Comparison of ENCODE assay signal across 11 mouse cellular contexts in genomic region chr6:100025531-100025951, GRCm38 (mm10).
A peak's percentile ranks its signal among the peaks of the same experiment; 100 is the strongest.
DNase-seq lines count a peak whose midpoint lies in the region; ATAC-seq lines count a peak whose summit lies in the region.
"Had no signal": no experiment of that assay in that cellular context is flagged by ENCODE, and none has a peak within 500 bp of the region (broad histone marks: within the 10 kb centered on the region; RNA-seq: fewer than 3 reads in every experiment).

No protein-coding gene starts in this region.

- H3K4me2 ChIP-seq in embryonic facial prominence, embryonic 15.5 days (replicated peaks) = no peak overlapping the region
- H3K4me2 ChIP-seq in midbrain, embryonic 11.5 days = no peak overlapping the region

- H3K9me3 ChIP-seq in embryonic facial prominence, embryonic 15.5 days (replicated peaks) = no peaks in the 10 kb centered on the region
- H3K9me3 ChIP-seq in midbrain, embryonic 11.5 days (ENCODE audit: control insufficient read depth, low read length) = no peaks in the 10 kb centered on the region
- H3K9me3 ChIP-seq in heart, embryonic 10.5 days = no peaks in the 10 kb centered on the region

- no peak overlapping the region for H3K9ac ChIP-seq in embryonic facial prominence, embryonic 15.5 days
- no peak overlapping the region for H3K9ac ChIP-seq in midbrain, embryonic 11.5 days (ENCODE audit: low read length)

- peak; percentile 61; the same call in 1 of the 2 replicates for ATAC-seq in embryonic facial prominence, embryonic 15.5 days (ENCODE audit: insufficient number of reproducible peaks, low FRiP score, low TSS enrichment, low read depth)
- ATAC-seq in midbrain, embryonic 11.5 days (ENCODE audit: low FRiP score) = peak; percentile 69; the same call in 1 of the 2 replicates

- DNase-seq in gastrocnemius, postnatal 10 days = peak; percentile 25
- DNase-seq in gastrocnemius, postnatal 36 days = no peak
- DNase-seq in NIH3T3 (ENCODE audit: low read depth) = peak; percentile 55
- DNase-seq in midbrain, embryonic 11.5 days (ENCODE audit: low spot score, missing footprints) = peak; percentile 91
- no peak for DNase-seq in thymus, postnatal 25 days
- DNase-seq in urinary bladder, postnatal 14 days (ENCODE audit: low spot score) = no peak
- no peak for DNase-seq in heart, embryonic 10.5 days (ENCODE audit: low spot score)
- DNase-seq: adrenal gland, adult 2 months; heart, adult 2 months had no signal

- H3K27ac ChIP-seq in embryonic facial prominence, embryonic 15.5 days (replicated peaks) = no peak overlapping the region
- no peak overlapping the region for H3K27ac ChIP-seq in midbrain, embryonic 11.5 days (ENCODE audit: low read depth, low read length)
- H3K27ac ChIP-seq in heart, embryonic 10.5 days = no peak overlapping the region
- H3K27ac ChIP-seq: heart, adult 2 months; macrophage had no signal

- WGBS in embryonic facial prominence, embryonic 15.5 days = 27% methylated on average over 5 of the region's 5 CpGs
- WGBS in midbrain, embryonic 11.5 days = 15% methylated on average over 5 of the region's 5 CpGs
- WGBS in heart, embryonic 10.5 days = 68% methylated on average over 5 of the region's 5 CpGs

- H3K27me3 ChIP-seq in embryonic facial prominence, embryonic 15.5 days = no peaks in the 10 kb centered on the region
- H3K27me3 ChIP-seq in midbrain, embryonic 11.5 days (ENCODE audit: control insufficient read depth, insufficient read depth, low read length) = peaks cover 7% of the 10 kb centered on the region; the same call in 1 of the 2 replicates
- H3K27me3 ChIP-seq in heart, embryonic 10.5 days (ENCODE audit: insufficient read depth, poor library complexity, severe bottlenecking) = peaks cover 86% of the 10 kb centered on the region

- intact Hi-C loops in gastrocnemius, postnatal 36 days (cut with DNase I) = no loop called here

- H3K4me1 ChIP-seq in embryonic facial prominence, embryonic 15.5 days = peaks cover 11% of the 10 kb centered on the region
- peaks cover 15% of the 10 kb centered on the region for H3K4me1 ChIP-seq in midbrain, embryonic 11.5 days (ENCODE audit: control insufficient read depth, insufficient read depth, low read length)
- H3K4me1 ChIP-seq in heart, embryonic 10.5 days = no peaks in the 10 kb centered on the region

- no peak overlapping the region for H3K4me3 ChIP-seq in embryonic facial prominence, embryonic 15.5 days (replicated peaks)
- no peak overlapping the region for H3K4me3 ChIP-seq in midbrain, embryonic 11.5 days (ENCODE audit: low read depth, low read length)
- no peak overlapping the region for H3K4me3 ChIP-seq in heart, embryonic 10.5 days
- H3K4me3 ChIP-seq: heart, adult 2 months had no signal

- H3K36me3 ChIP-seq in embryonic facial prominence, embryonic 15.5 days = no peaks in the 10 kb centered on the region
- no peaks in the 10 kb centered on the region for H3K36me3 ChIP-seq in midbrain, embryonic 11.5 days (ENCODE audit: control insufficient read depth, insufficient read depth, low read length)
- H3K36me3 ChIP-seq in heart, embryonic 10.5 days = no peaks in the 10 kb centered on the region

Comparison
In these comparisons a context has a peak if more than half of its experiments do, and no peak if none do; other contexts are left out.
1. DNase-seq: peak in gastrocnemius, postnatal 10 days (single experiment), NIH3T3 (single experiment) and midbrain, embryonic 11.5 days (single experiment); none in gastrocnemius, postnatal 36 days (0 of 2), thymus, postnatal 25 days (single experiment), urinary bladder, postnatal 14 days (single experiment) and heart, embryonic 10.5 days (single experiment).